10 mouse cellular contexts compared by ENCODE assay signal in genomic region chr13:54926654-54927053, GRCm38 (mm10). TPM values are rescaled to one million over a fixed set of nuclear protein-coding genes. Genes with fewer than 3 reads are reported as not detected.
DNase-seq lines count a peak whose midpoint lies in the region; ATAC-seq and TF ChIP-seq lines count a peak whose summit lies in the region.
"Had no signal": no experiment of that assay in that cellular context is flagged by ENCODE, and none has a peak within 500 bp of the region (broad histone marks: within the 10 kb centered on the region; RNA-seq: fewer than 3 reads in every experiment).

No protein-coding gene starts in this region.

- H3K27me3 ChIP-seq in liver, postnatal 0 days (ENCODE audit: insufficient read depth, low read length): no peaks in the 10 kb centered on the region
- H3K27me3 ChIP-seq in liver, embryonic 11.5 days (replicated peaks; ENCODE audit: control insufficient read depth, insufficient read depth, low read length): no peaks in the 10 kb centered on the region
- H3K27me3 ChIP-seq: embryonic facial prominence, embryonic 13.5 days; liver, embryonic 13.5 days had no signal

- no peak overlapping the region for H3K4me2 ChIP-seq in liver, postnatal 0 days (ENCODE audit: low read depth, low read length)
- no peak overlapping the region for H3K4me2 ChIP-seq in liver, embryonic 11.5 days
- H3K4me2 ChIP-seq: embryonic facial prominence, embryonic 13.5 days; liver, embryonic 13.5 days had no signal

- H3K36me3 ChIP-seq in liver, postnatal 0 days (replicated peaks; ENCODE audit: insufficient read depth, low read length): no peaks in the 10 kb centered on the region
- no peaks in the 10 kb centered on the region for H3K36me3 ChIP-seq in liver, embryonic 11.5 days (ENCODE audit: control insufficient read depth, insufficient read depth, low read length)
- H3K36me3 ChIP-seq: embryonic facial prominence, embryonic 13.5 days; liver, embryonic 13.5 days had no signal

- DNase-seq in gastrocnemius, postnatal 14 days: peak; percentile 25
- no peak for DNase-seq in gastrocnemius, postnatal 4 days (ENCODE audit: low spot score in 2 of 2)
- DNase-seq in liver, postnatal 0 days: no peak
- DNase-seq in liver, embryonic 11.5 days (ENCODE audit: low spot score): no peak
- DNase-seq in cerebellum, adult 18-20 months: peak; percentile 77 to 85
- DNase-seq in lung, postnatal 4 days: peak; percentile 20 to 40
- DNase-seq in ovary, postnatal 36 days (ENCODE audit: low spot score): no peak
- DNase-seq: liver, embryonic 13.5 days had no signal

- no peaks in the 10 kb centered on the region for H3K9me3 ChIP-seq in liver, postnatal 0 days (ENCODE audit: low read length)
- no peaks in the 10 kb centered on the region for H3K9me3 ChIP-seq in liver, embryonic 11.5 days (ENCODE audit: control insufficient read depth, low read length)
- H3K9me3 ChIP-seq: embryonic facial prominence, embryonic 13.5 days; liver, embryonic 13.5 days had no signal

- 65% methylated on average over 4 of the region's 4 CpGs for WGBS in liver, postnatal 0 days (ENCODE audit: insufficient replicate concordance)
- WGBS in liver, embryonic 11.5 days: 63% methylated on average over 4 of the region's 4 CpGs

- intact Hi-C loops in gastrocnemius, postnatal 14 days (cut with DNase I; ENCODE audit: low total_unique reads): no loop called here

- no peaks in the 10 kb centered on the region for H3K4me1 ChIP-seq in liver, postnatal 0 days (ENCODE audit: insufficient read depth)
- H3K4me1 ChIP-seq in liver, embryonic 11.5 days (replicated peaks; ENCODE audit: control insufficient read depth, insufficient read depth, low read length): no peaks in the 10 kb centered on the region
- H3K4me1 ChIP-seq: embryonic facial prominence, embryonic 13.5 days; liver, embryonic 13.5 days had no signal

- H3K9ac ChIP-seq in liver, postnatal 0 days (replicated peaks): no peak overlapping the region
- H3K9ac ChIP-seq in liver, embryonic 11.5 days (ENCODE audit: low read depth, low read length): no peak overlapping the region
- H3K9ac ChIP-seq: embryonic facial prominence, embryonic 13.5 days; liver, embryonic 13.5 days had no signal

- H3K4me3 ChIP-seq in liver, postnatal 0 days (ENCODE audit: low read depth, low read length): no peak overlapping the region
- no peak overlapping the region for H3K4me3 ChIP-seq in liver, embryonic 11.5 days (ENCODE audit: low read depth, low read length)
- H3K4me3 ChIP-seq: embryonic facial prominence, embryonic 13.5 days; liver, embryonic 13.5 days had no signal

- no peak overlapping the region for H3K27ac ChIP-seq in liver, postnatal 0 days (ENCODE audit: low read depth)
- H3K27ac ChIP-seq in liver, embryonic 11.5 days (ENCODE audit: low read depth, low read length): no peak overlapping the region
- H3K27ac ChIP-seq: embryonic facial prominence, embryonic 13.5 days; liver, embryonic 13.5 days had no signal

- TF ChIP-seq CTCF in liver, postnatal 0 days (IDR thresholded peaks at IDR 0.05; ENCODE audit: low read depth): 0 out of 2 replicates have a peak, but pooled peaks have one; percentile 12

- no peak for ATAC-seq in liver, postnatal 0 days
- no peak for ATAC-seq in liver, embryonic 11.5 days (replicated peaks; ENCODE audit: low FRiP score)
- no peak for ATAC-seq in erythroid progenitor cell, adult 5-6 weeks (replicated peaks; ENCODE audit: low FRiP score, poor library complexity, severe bottlenecking)

- TF ChIP-seq EP300 in liver, postnatal 0 days (IDR thresholded peaks at IDR 0.05; ENCODE audit: low read depth): no peak

RNA-seq across cellular contexts. Expression of gene Unc5a, which starts 22.6 kb away (rescaled TPM):
- 1 to 10 TPM; 3.5 to 4.2 TPM for total RNA-seq in gastrocnemius, postnatal 14 days (2021)
- total RNA-seq in gastrocnemius, postnatal 4 days (2021): 1 to 10 TPM; 5.0 to 6.0 TPM
- 0.55 and 0.56 TPM in 2 replicates for polyA plus RNA-seq in liver, postnatal 0 days (2015; fragmentation: Nextera tagmentation; extraction: Ambion mirVana)
- 1.5 and 1.9 TPM in 2 replicates for polyA plus RNA-seq in liver, embryonic 11.5 days (2014; fragmentation: Nextera tagmentation; extraction: Ambion mirVana)
- 1.1 TPM in 1 of 2 replicates, not detected in the other for total RNA-seq in erythroid progenitor cell, adult 5-6 weeks (2015; ENCODE audit: low replicate concordance)
- total RNA-seq in erythroid progenitor cell, adult 5-6 weeks (2017; ENCODE audit: low replicate concordance): 0.90 TPM in 1 of 2 replicates, not detected in the other

Comparison
In these comparisons a context has a peak if more than half of its experiments do, and no peak if none do; other contexts are left out.
1. DNase-seq: peak in gastrocnemius, postnatal 14 days (single experiment), cerebellum, adult 18-20 months (2 of 2) and lung, postnatal 4 days (2 of 2); none in gastrocnemius, postnatal 4 days (0 of 2), liver, postnatal 0 days (single experiment), liver, embryonic 11.5 days (single experiment) and ovary, postnatal 36 days (single experiment).